Mouse (Mus musculus) hematopoietic stem cell, adult 5-6 weeks (primary cell): ENCODE data around the gene Prr14l. TPM values are rescaled to one million over a fixed set of nuclear protein-coding genes. Genes with fewer than 3 reads are reported as not detected.
A peak's percentile ranks its signal among the peaks of the same experiment; 100 is the strongest.

Source experiments
- ATAC-seq, 2 experiments: fragments of 125-278 bp in 1 of 2; replicated peaks in 1 of 2; 2 replicates each; pipeline ENCODE4 v1.8.0; 2016 to 2017; ENCODE audit warnings: inconsistent platforms in 2 of 2, mild to moderate bottlenecking in 2 of 2, moderate number of reproducible peaks in 2 of 2, low read depth in 1 of 2, moderate TSS enrichment in 1 of 2; ENCODE audit not compliant: low FRiP score in 2 of 2, poor library complexity in 2 of 2, severe bottlenecking in 2 of 2, insufficient read depth in 1 of 2, low TSS enrichment in 1 of 2
- total RNA-seq: library from RNA; stranded (forward); fragments of 172-1452, 232-1000 nt; gene quantifications from 2 replicates; pipeline ENCODE4 v1.2.3, GENCODE M21; 2017

Prr14l gene
- total RNA-seq, 1 experiment from 2014 or later = 42.8 TPM

GRCm38 (mm10) chr5:32748936-32749335, 105.1 kb downstream of the Prr14l start:
- no peak for ATAC-seq

GRCm38 (mm10) chr5:32747650-32748375, 106.2 kb downstream of the Prr14l start:
- peak; percentile 43; a peak in 2 of 4 replicates for ATAC-seq

GRCm38 (mm10) chr5:32745705-32746655, 108.1 kb downstream of the Prr14l start:
- ATAC-seq = peak; percentile 84 to 88

- ATAC-seq = peak; percentile 24 to 31; a peak in 3 of 4 replicates
Observed at GRCm38 (mm10) chr5:32742149-32742548, 111.9 kb downstream of the Prr14l start.

DNA sequence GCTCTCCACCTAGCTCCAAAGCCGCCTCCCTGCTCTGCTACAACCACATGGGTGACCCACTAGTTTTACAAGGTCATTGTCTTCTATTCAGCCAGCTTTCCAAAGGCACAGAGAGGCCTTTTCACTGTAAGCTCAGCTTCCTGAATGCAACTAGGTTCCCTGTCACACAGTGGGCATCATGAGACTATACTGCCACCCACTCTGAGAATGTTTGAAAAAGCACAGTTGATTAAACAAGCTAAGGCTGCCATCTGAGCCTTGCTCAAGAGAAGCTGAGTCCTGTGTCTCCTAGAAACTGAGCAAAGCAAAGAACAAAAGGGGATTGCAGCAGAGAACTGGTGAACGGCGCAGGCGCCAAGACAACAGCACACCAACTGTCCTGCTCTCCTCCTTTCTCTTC, 112.7 kb downstream of the Prr14l start:
- peak; percentile 9 to 13; a peak in 2 of 4 replicates for ATAC-seq

GRCm38 (mm10) chr5:32740850-32741249, 113.2 kb downstream of the Prr14l start:
- peak; percentile 10 to 23; a peak in 1 of 4 replicates for ATAC-seq

DNA sequence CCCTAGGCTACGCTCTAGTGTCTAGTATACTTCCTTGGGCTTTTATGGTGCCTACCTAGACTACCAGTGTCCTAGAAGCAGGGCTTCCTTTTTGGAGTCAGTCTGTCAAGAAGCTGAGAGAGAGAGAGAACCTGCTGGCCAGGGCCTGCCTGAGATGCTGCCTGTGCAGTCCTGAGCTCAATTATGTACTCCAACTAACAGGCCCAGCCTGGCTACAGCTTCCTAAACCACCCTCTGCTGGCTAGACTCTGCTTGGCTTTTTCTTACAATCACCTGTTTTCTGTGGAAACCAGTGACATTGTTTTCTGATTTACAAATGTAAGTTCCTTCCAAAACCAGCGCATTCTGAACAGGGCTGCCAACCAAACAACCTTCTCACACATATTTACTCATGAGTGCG, 113.9 kb downstream of the Prr14l start:
- ATAC-seq = peak in 1 of 2 experiments; percentile 20; a peak in 1 of 4 replicates

Other genes starting within 250 kb of the Prr14l start
- 15.7 and 15.8 TPM in 2 replicates for gene Yes1, start 243.1 kb downstream of the Prr14l start, total RNA-seq
- 19.7 and 35.3 TPM in 2 replicates for gene Pisd, start 68.6 kb downstream of the Prr14l start, total RNA-seq
- gene Gm20671, start 27.1 kb downstream of the Prr14l start, total RNA-seq = 10.1 TPM in 1 of 2 replicates, not detected in the other
- 22.6 and 28.8 TPM in 2 replicates for gene Depdc5, start 9.4 kb upstream of the Prr14l start, total RNA-seq
- gene Ywhah, start 164.6 kb upstream of the Prr14l start, total RNA-seq = 127 and 167 TPM in 2 replicates
- gene Slc5a1, start 250.0 kb upstream of the Prr14l start, total RNA-seq = not detected in 2 replicates